Mouse (Mus musculus): ENCODE results near the gene Cdc40. TPM values are rescaled to one million over a fixed set of nuclear protein-coding genes. Genes with fewer than 3 reads are reported as not detected.

Gene Cdc40
- total RNA-seq (2014; fragmentation: Nextera tagmentation), result 63.7 and 64.7 TPM in 2 replicates
- 42.3 and 48.3 TPM in 2 replicates for total RNA-seq (2017)

GRCm38 (mm10) chr10:40882831-40883643 is at the start of gene Cdc40, which contains the start of gene Wasf1:
Gene Cdc40, minus strand, starts transcription at chr10:40883311.
Gene Wasf1, plus strand, starts transcription at chr10:40883475.
- ATAC-seq (replicated peaks; ENCODE audit: poor library complexity, severe bottlenecking), result peak; percentile 96

DNA sequence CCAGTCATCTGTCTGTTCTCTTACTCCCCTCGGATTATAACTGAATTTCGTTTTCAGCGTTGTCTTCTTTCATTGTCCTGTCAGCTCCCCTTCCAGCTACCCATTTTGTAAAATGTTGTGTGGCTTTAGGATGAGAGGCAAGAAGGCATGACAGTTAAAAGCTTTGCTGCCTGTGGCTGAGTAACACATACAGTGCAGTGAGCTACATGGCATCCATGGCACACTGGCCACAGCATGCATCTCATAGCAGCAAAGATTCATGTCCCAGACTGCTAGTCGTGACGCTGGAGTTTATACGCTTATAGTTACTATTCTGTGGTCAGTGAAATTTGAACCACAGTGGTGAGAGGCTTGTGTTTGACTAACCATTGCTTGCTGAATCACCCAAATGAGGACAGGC is 36.4 kb upstream of the Cdc40 start:
- no peak for ATAC-seq (replicated peaks; ENCODE audit: poor library complexity, severe bottlenecking)

DNA sequence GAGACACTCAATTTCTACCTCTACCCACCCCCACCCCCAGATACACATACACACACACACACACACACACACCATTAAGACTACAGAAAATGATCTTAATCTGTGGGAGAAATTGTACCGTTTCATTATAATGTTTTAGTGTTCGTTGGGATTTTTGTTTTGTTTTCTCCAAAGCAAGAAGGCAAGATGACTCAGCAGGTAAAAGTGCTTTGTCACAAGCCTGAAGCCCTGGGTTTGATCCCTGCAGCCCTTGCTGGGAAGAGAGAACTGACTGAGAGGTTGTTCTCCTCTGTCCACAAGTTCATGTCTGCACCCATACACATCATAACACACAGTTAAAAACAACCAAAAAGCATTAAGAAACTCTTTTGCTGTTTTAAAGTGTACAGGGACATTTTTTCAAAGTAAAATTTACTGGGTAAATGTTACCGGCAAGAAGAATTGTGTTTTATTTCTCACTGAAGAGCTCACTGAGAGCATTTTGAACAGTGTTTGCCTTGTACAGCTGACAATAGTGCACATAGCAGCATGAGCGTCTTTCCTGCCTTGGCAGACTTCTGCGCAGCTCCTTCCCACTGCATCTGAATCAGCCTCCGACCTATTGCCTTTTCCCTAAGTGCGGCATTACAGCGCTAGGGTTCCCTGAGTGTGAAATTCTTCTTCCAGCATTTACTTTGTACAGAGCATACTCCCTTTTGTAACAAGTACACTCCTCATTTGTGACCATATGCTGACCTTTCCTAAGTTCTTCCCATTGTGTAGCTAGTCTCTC is 35.7 kb upstream of the Cdc40 start:
- ATAC-seq (replicated peaks; ENCODE audit: poor library complexity, severe bottlenecking), result no peak

GRCm38 (mm10) chr10:40915240-40915639 is 32.1 kb upstream of the Cdc40 start:
- ATAC-seq (replicated peaks; ENCODE audit: poor library complexity, severe bottlenecking), result no peak

DNA sequence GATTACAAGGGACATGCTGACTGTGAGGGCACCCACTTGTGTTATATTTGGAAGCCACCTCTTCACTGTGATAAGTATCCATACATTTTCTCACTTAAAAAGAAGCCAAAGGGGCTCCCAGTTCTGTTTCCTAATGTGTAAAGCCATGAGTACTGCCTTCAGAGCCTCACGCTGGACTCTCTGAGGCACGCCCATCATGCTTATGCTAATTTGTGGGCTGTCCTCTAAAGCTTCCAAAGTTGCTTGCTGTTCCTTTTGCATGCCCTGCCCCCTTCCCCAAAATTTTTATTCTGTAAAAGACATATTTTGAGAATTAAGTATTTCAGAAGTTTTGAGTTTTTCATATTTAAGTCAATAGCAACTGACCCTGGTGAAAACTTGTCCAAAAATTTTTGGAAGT is 27.7 kb upstream of the Cdc40 start:
- no peak for ATAC-seq (replicated peaks; ENCODE audit: poor library complexity, severe bottlenecking)

GRCm38 (mm10) chr10:40908580-40908979 is 25.5 kb upstream of the Cdc40 start:
- no peak for ATAC-seq (replicated peaks; ENCODE audit: poor library complexity, severe bottlenecking)

DNA sequence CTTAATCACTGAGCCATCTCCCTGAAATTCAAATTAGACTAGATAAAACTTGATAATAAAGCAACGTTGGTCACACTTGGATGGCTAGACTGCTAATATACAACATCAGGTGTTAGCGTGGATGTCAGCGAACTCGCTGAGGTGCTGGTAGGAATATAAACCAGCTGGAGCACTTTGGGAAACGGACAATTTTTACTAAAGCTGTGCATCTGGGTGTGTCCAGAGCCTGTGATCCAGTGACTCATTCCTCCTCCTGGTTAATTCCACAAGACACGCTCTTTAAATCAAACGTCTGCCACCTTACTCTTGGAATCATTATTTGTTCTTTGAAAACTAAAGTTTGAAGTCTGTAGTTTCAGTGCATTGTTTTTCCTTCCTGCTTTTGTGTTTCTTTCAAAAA is 23.7 kb upstream of the Cdc40 start:
- no peak for ATAC-seq (replicated peaks; ENCODE audit: poor library complexity, severe bottlenecking)

DNA sequence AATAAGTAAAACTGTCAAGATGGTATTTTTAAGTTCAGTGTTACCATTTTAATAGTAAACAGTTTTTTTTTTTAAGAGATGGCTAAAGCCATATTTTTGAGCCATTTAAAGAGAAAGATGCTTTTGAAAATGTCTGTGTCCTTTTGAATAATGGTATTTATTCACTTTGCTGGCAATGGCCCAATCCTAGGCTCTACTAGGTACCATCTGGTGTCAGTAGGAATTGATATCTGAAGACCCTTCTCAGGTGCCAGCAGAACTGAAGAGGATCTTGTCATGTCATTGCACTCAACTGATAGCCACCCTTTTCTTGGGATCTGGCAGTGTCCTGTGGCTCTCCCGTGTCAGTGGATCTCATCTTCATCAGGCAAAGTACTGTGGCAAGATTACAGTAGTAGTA is 23.0 kb upstream of the Cdc40 start:
- no peak for ATAC-seq (replicated peaks; ENCODE audit: poor library complexity, severe bottlenecking)

DNA sequence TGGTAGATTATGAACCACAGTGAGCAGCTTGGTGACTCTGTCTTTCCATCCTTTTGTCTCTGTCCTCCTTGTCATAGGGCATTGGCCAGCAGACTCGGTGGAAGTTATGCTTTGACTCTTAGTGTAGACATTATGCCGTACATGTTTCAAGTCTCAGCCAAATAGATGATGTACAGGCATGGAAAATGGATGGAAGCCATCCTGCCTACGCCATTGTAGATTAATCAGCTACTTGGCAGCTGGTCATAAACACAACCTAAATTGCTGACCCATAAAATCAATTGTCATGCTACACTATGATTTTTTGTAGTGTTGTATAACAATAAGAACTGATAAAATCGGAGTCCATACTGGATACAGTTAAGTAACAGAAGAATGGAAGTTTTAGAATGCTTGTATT is 18.7 kb upstream of the Cdc40 start:
- ATAC-seq (replicated peaks; ENCODE audit: poor library complexity, severe bottlenecking), result no peak

DNA sequence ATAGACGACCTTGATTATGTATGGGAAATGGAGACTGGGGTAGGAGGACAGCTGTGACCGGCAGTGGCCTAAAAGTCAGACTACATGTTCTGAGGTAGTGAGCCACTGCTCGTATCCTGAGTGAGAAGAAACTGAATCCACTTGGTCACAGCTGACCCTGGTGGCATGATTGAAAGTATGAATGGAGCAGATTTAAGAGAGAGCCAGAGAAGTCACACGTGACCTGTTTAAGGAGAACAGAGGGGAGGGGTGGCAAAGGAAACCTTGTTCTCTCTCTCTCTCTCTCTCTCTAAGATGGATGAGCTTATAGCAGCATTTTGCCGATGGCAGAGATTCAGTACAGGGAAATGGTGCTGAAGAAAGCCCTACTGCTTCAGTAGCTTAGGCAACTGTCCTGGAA is 13.5 kb upstream of the Cdc40 start:
- no peak for ATAC-seq (replicated peaks; ENCODE audit: poor library complexity, severe bottlenecking)

GRCm38 (mm10) chr10:40895765-40896164 is 12.7 kb upstream of the Cdc40 start:
- no peak for ATAC-seq (replicated peaks; ENCODE audit: poor library complexity, severe bottlenecking)

DNA sequence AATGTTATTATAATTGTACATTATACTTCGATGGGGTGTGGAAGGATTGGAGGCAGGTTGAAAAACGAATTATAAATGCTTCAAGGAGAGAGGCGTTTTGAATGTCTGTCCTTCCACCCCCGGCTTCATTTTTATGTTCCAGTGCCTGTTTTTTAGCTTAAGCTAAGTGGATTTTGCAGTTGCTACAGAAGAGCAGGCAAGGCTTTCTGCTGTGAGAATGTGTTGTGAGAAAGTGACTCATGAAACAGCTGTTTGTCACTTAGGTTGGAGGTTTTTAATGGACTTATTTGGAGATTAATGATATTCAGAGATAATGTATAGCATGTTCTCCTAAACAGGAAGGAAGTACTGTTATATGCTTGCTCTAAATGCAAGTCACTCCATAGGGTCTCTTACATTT is 6.0 kb upstream of the Cdc40 start:
- ATAC-seq (replicated peaks; ENCODE audit: poor library complexity, severe bottlenecking), result no peak

DNA sequence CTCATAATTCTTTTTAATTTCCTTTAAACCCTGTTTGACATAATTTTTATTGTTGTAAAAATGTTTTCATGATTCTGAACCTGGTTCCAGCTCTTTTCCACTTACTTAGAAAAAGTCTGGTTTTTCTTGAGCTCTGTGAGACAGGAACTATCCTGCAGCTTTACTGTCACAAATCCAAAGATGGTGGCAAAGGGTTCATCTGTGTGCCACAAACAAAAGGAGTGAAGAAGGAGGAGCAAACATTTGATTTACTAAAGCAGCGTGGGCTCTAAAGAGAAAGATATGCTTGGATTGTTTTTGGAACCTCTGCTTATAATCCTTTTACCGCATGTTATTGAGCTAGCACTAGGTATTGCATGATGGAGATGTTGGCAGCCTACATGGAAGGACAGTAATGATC is 4.2 kb upstream of the Cdc40 start:
- ATAC-seq (replicated peaks; ENCODE audit: poor library complexity, severe bottlenecking), result no peak

DNA sequence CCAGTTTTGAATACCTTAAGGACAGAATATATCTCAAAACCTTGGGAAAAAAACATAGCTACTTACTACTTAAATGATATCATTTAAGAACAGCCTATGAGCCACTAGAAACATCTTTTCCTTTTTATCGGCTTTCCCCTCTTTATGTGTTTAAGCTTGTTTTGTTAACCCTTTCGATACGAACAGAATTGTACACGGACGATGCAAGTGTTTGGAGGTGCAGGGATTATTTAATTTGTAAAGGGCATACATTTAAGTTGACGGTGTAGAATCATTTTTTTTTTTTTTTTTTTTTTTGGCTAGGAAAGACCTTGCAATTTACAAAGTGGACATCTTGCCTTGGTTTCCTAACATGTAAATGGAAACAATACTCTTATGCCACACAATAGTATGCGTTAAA is 2.3 kb upstream of the Cdc40 start:
- no peak for ATAC-seq (replicated peaks; ENCODE audit: poor library complexity, severe bottlenecking)

DNA sequence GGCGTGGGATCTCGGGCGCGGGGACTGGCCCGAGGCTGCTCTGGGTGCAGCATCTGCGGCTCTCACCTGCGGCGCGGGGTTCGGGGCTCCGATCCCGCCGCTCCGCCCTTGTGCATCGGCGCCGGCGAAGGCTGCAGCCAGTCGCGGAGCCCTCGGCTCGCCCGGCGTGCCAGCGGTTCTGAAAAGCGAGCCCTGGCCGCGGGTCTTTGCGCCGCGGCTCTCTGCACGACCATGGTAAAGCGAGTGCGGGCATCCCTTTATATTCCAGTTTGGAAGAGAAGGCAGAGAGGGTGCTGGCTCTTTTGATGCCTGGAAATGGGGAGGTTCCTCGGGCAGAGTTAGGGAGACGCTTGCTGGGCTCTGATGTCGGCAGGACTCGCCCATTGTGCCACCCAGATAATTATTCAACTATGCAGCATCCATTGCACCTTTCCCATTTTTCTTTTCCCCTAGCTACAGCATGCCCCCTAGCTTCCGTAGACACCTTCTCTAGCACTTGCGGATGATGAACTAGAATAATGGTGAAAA is 1.2 kb upstream of the Cdc40 start:
- no peak for ATAC-seq (replicated peaks; ENCODE audit: poor library complexity, severe bottlenecking)

DNA sequence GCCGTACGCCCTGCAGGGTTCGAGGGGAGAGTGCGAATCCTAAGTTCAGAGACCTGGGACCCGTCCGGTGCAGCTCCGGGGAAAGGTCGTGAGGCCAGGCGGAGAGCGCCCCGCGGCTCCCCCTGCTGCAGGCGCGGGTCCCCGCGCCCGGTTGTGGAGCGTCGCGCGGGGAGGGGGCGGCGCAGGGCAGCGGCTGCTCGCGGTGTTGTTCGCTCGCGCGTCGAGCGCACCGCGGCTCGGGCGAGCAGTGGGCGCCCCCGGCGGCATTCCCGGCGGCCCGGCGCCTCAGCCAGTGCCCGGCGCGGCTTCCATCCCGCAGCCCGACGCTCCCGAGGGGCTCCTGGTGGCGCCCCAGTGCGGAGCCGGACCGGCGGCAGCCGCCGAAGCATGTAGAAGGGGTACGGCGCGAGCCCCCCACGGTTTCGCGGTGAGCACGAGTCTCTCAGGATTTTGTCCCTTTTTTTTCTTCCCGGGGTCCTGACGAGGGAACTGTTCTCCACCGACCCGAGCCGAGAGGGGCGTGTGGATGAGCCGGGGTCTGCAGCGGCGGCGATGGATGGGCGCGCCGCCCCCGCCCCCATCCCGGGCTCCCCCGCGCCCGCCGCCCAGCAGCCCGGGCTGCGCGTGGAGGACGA is 650 bp upstream of the Cdc40 start:
- peak; percentile 12; the same call in 1 of the 2 replicates for ATAC-seq (replicated peaks; ENCODE audit: poor library complexity, severe bottlenecking)

- peak; percentile 57 for ATAC-seq (replicated peaks; ENCODE audit: poor library complexity, severe bottlenecking)
Observed at GRCm38 (mm10) chr10:40882333-40882732, 778 bp downstream of the Cdc40 start.

DNA sequence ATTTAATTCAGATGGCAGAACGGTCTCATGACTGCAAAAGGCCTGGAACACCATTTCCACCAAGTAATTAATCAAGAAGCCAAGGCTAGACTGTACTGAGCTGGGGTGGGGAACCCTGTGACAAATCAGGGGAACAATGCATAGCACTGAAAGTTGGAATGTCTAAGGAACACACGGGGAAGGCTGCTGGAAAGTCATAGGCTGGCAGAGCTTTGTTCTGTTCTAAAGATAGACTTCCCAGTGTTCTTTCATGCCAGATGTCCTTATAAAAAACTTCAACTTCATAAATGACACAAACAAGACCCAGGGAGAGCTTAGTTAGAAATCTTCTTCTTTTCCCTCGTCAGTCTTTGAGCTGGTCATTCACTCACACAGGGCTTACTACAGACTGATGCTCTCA is 1.9 kb downstream of the Cdc40 start:
- ATAC-seq (replicated peaks; ENCODE audit: poor library complexity, severe bottlenecking), result no peak

DNA sequence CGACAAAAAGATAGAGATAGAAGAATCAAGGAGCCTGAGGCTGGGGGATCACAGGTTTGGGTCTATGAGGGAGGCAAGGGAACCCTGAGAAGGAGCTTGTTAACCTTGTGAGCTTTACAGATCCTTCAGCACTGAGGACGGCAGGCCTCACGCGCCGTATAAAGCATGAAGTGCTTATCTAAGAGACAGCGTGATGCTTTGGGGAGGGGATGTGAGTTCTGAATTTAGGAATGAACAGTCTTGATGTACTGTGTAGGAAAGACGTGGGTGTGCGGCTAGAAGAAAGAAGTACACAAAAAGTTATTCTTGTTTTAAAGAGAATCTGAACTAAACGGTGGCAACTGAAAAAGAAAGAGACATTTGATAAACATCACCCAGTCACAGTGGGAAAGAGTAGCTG is 3.1 kb downstream of the Cdc40 start:
- ATAC-seq (replicated peaks; ENCODE audit: poor library complexity, severe bottlenecking), result no peak

- ATAC-seq (replicated peaks; ENCODE audit: poor library complexity, severe bottlenecking), result no peak
Observed at GRCm38 (mm10) chr10:40878246-40878645, 4.9 kb downstream of the Cdc40 start.

DNA sequence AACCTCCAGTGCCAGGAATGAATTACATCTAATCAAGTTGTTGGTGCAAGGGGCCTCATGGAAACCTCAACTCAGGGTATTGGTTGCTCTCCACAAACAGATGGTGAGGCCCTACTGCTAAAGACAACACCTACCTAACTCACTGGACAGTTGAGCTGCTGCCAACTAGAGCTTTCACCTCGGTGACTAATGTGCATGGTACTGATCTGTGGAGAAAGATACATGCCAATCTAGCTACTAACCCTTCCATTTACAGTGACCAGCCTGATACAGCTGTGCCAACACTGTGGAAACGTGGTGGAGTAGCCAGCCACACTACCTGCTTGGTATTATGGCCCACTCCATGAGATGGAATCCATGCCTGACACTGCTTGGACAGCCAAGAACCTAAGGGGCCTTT is 11.1 kb downstream of the Cdc40 start:
- ATAC-seq (replicated peaks; ENCODE audit: poor library complexity, severe bottlenecking), result no peak

Data from granulocyte monocyte progenitor cell, adult 5-6 weeks (primary cell).